Mouse (Mus musculus): ENCODE measurements around the gene Ubap1l.

Gene Ubap1l

DNA sequence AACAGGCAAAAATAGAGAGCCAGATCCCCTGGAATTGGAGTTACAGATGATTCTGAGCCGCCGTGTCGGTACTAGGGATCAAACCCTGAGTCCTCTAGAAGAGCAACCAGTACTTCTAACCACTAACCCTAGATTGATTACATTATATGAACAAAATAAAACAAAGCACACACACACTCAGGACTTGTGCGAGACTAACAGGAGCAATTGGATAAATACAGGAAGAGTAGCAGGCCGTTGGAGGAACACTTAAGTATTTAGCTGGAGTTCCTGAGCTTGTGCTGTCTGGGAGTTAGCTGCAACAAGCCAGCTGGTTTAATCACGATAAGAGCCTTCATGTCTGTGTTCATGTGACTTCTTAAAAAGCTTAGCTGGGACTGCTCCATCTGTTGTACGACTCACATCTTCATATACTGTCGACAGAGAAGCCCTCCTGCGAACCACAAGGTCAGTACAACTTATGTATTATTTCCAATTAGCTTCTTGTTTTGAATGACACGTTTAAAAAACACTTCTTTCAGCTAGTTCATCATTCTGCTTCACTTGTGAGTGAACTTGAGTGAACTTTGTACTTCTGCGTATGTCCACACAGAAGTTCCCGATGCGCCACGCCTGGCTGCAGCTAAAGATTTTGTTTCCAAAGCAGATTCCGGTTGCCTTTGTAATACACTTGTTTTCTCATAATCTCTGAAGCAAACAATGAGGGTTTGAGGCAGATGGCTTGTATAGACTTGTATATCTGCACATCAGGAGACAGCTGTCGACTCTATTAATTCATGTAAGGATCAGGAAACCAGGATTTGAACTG is at the start of gene Ubap1l:
Gene Ubap1l, plus strand, starts transcription at position 401 of the 808 bp plus-strand sequence.
- no peak for DNase-seq (ENCODE audit: low spot score in 2 of 2)

DNA sequence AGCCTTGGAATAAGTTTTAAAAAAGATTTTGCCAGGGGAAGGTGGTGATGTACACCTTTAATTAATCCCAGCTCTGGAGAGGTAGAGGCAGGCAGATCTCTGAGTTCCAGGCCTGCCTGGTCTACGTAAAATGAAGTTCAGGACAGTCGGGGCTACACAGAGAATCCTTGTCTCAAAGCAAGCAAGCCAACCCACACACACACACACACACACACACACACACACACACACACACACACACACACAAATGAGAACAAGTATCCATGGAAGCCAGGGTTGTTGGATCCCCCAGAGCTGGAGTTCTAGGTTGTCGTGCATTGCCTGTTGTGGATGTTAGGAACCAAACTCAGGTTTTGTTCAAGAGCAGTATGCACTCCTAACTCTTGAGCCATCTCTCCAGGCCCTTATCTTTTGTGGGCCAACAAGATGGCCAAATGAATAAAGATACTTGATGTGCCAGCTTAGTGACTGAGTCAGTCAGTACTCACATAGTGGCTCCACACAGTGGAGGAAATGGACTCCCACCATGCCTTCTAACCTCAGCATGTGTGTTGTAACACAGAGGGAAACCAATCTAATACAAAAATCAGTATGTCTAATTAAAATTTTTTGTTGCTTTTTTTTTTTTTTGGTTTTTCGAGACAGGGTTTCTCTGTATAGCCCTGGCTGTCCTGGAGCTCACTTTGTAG is 48.0 kb upstream of the Ubap1l start:
- DNase-seq (ENCODE audit: low spot score in 2 of 2) = no peak

DNA sequence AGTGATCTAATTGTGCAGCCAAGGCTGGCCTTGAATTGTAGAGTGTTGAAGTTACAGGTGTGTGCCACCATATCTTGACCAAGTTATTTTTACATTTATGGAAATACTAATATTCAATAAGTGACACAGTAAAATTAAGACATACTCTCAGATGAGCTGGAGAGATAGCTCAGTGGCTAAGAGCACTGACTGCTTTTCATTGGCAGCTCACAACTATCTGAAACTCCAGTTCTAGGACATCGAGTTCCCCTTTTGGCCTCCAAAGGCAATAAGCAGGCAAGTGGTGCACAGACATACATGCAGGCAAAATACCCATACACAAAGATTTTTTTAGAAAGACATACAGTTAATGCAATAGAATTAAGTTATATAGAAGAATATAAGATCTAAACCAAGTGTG is 47.0 kb upstream of the Ubap1l start:
- DNase-seq (ENCODE audit: low spot score in 2 of 2) = no peak

DNA sequence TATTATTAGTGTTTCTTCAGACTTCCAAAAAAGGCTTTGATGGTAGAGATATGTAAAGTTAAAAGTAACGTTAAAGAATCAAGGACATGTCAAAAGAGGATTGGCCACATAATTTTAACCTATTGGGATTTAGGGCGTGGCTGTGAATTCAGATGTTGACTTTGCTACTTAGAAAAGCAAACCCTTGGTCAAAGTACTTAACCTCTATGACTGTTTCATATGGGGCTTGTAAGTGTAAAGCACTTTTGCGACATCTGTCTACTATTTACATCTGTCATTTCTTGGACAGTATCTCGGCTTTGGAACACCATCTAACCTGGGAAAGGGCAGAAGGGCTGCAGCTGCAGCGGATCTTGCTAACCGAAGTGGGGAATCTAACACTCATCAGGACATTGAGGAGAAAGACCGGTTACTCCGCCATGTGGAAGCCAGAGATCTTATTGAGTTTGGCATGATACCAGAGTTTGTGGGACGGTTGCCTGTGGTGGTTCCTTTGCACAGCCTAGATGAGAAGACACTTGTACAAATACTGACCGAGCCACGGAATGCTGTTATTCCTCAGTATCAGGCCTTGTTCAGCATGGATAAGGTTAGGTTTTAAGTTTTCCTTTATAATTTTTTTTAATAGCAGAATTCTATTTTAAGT is 38.5 kb upstream of the Ubap1l start:
- DNase-seq (ENCODE audit: low spot score in 2 of 2) = no peak

DNA sequence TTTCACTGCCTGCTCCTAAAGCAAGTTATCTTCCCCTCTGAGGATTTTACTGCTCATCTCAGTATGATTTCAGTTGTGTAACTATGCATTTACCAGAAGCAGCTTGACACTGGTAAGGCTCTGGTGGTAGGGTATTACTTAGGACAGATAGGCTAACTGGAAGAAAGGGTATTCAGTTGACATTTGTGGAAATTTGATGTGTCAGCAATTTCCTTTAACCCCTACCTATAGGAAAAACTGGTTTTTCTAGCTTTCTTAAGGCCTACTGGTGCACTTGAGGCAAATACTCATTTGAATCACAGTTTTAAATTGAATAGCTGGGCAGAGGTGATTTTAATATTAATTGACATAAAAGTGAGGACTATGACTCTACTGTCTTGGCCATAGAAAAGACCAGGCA is 34.9 kb upstream of the Ubap1l start:
- DNase-seq (ENCODE audit: low spot score in 2 of 2) = no peak

DNA sequence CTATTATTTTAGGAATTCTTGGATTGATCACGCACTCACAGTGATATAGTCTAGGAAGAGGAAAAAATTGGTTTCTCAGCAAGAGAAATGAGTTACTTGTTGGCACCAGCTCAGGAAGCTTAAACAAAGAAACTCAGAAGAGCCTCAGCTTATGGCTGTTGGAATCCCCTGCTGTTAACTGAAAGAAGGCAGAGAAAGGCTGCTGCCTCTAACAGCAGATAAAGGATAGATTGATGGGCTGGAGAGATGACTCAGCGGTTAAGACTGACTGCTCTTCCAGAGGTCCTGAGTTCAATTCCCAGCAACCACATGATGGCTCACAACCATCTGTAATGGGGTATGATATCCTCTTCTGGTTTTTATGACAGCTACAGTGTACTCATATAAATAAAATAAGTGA is 33.5 kb upstream of the Ubap1l start:
- DNase-seq (ENCODE audit: low spot score in 2 of 2) = no peak

DNA sequence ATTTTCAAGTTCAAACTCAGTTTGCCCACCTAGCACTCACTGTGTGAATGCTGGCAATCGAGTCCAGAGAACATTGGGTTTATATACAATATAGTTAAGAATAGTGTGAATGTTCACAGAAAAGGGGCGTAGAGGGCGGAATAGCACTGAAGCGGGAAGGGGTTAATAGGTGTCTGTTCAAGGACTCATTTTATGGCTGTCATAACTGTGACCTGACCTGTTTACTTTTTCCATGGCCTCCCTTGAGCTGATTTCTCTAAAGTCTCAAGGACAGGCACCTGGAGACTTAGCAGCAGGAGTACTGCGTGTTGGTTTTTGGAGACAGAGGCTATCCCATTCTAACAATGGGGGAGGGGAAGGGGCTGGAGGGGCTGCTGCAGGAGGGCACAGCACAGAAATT is 26.9 kb upstream of the Ubap1l start:
- no peak for DNase-seq (ENCODE audit: low spot score in 2 of 2)

DNA sequence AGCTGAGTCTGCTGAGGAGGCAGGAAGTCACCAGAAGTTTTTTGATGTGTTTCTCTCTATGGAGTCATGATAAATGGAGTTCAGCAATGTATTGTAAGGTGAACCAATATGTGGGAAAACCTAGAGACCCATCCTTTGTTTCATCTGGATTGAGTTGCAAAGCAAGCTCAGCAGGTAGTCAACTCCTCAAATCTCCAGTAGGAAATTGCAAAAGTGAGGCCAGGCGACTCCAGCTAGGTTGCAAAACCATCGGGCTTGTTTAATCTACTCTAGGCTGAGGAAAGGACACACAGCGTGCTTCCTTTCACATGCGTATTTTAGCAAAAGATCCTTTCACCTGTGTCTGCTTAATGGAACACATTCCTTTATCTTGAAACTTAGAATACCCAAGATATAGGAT is 21.7 kb upstream of the Ubap1l start:
- DNase-seq (ENCODE audit: low spot score in 2 of 2) = no peak

DNA sequence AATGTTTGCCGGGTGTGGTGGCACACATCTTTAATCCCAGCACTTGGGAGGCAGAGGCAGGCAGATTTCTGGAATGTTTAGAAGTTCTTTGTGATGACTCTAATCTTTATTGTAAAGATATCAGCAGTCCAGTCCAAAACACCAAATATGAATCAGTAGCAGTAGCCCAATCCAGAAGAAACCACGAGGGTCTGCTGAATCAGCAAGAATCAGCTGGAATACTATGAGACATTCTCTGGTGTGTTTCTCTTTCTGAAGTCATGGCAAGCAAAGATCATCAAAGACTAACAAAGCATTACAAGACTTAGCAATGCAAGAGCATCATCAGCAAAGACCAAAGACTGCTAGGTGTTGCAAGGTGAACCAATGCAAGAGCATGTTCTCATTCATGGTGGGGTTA is 20.4 kb upstream of the Ubap1l start:
- no peak for DNase-seq (ENCODE audit: low spot score in 2 of 2)

DNA sequence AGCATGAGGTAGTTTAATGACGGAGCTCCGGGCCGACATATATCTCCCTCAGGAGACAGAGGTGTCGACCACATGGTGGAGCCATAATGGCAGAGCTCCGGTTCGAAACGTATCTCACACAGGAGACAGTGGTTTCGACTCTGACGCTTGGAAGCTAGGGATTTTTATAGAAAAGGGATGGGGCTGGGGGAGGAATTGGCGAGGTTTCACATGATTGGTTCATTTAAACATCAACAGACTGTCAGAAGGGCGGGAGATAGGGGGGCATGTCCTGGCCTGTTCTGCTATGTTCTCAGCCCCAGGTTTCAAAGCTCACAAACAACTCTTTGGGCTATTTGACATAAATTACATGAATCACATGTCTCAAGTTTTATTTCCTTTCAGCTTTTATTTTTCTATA is 15.4 kb upstream of the Ubap1l start:
- DNase-seq (ENCODE audit: low spot score in 2 of 2) = peak in 1 of 2 experiments; percentile 17

DNA sequence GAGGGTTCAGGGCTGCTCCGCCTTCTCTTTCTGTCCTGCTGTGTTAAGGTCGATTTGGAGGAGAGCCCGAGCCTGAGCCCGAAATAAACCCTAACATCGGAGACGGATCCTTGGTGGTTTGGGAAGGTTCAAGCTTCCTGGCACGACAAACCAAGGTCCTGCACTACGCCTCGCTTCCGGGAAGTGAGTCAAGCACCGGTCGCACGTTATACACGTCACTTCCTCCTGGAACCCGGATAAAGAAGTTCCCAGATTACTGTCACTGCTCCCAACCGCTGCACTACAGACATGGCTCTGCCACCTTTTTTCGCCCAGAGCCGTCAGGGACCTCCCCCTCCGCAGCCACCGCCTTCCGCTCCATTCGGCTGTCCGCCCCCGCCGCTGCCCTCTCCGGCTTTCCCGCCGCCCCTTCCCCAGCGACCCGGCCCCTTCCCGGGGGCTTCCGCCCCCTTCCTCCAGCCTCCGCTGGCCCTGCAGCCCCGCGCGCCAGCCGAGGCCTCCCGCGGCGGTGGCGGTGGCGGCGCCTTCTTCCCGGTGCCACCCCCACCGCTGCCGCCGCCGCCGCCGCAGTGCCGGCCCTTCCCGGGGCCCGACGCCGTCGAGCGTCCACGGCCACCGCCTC is 14.9 kb upstream of the Ubap1l start, which contains the start of gene Pdcd7:
Gene Pdcd7, plus strand, starts transcription at position 251 of the 622 bp plus-strand sequence.
- peak; percentile 90 to 97 for DNase-seq (ENCODE audit: low spot score in 2 of 2)

DNA sequence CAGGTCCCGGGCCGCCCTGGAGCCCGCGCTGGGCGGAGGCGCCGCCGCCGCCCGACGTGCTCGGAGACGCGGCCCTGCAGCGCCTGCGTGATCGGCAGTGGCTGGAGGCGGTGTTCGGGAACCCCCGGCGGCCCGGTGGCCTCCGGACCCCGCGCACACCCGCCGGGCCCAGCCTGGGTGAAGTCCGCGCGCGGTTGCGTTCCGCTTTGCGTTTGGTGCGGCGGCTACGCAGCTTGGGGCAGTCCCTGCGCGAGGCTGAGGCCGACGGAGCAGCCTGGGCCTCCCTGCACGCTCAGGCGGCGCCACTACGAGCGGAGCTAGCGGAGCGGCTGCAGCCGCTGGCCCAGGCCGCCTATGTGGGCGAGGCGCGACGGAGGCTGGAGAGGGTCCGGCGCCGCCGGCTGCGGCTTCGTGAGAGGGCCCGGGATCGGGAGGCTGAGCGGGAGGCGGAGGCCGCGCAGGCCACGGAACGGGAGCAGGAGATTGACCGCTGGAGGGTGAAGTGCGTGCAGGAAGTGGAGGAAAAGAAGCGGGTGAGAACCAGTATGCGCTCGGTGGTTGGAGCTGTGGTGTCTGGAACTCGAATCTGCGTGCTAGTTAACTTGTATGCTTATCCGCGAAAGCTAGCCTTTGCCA is 14.2 kb upstream of the Ubap1l start:
- peak in 1 of 2 experiments; percentile 11 for DNase-seq (ENCODE audit: low spot score in 2 of 2)

DNA sequence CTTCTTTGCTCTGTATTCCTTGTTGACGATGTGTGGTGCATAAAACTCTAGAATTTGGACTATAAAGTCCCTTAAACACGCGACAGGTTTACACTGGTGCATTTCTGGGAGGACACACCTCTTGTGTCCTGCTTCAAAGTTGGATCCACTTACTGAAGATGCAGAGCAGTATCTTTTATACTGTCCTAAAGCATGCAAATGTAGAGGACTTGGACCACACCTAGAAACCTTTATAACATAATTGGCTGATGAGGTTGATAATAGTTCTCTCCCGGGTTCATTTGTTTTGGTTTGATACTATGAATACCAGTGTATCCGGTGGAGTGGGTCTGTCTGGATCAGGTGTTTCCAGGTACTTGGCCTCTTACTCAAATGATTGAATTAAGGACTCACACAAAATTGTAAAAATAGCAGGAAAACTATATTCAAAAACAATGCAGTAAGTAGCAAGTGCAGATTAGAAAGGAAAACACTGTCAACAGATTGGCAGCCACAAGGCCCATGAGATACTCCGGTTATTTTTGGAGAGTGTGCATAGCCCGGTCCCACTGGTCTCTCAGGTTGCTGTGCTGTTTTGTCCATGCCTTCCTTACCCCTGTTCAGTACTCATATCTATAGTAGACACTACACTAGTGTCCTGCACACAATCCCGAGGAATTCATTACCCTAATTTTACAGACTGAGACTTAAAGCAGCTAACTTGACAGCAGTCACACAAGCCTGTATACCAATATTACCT is 13.6 kb upstream of the Ubap1l start:
- no peak for DNase-seq (ENCODE audit: low spot score in 2 of 2)

DNA sequence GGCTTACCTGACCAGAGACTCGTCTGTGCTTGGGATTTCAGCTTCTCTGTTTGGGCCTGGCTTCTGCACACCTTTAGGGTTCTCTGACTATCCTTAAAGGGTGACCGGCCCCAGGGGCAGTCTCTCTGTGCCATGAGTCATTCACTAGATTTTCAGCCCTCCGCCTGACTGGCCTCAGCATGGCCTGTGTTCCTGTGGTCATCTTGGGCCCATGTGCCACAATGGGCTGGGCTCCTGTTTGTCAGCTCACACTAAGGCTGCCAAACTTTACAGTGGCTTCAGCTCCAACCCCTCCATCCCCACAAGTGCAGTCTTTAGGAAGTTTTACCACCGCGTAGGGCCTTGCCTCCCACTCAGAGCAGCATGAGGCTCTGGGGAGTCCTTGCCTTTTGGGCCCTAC is 7.6 kb upstream of the Ubap1l start:
- DNase-seq (ENCODE audit: low spot score in 2 of 2) = no peak

DNA sequence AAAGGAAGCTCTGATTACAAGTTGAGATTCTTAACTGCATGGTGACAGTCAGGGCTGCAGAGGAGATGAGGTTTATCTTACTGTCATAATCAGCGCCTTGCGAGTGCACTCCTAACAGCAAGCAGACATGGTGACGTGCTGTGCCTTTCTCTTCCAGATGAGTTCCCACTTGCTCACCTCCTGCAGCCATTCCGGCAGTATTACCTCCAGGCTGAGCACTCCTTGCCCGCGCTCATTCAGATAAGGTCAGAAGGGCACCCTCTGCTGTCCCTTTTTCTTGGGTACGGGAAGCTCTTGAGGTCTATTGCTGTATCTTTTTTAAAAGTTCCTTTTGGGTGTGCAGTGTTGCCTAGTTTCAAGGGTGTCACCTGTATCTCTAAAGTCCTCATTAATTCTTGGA is 4.3 kb upstream of the Ubap1l start:
- DNase-seq (ENCODE audit: low spot score in 2 of 2) = no peak

DNA sequence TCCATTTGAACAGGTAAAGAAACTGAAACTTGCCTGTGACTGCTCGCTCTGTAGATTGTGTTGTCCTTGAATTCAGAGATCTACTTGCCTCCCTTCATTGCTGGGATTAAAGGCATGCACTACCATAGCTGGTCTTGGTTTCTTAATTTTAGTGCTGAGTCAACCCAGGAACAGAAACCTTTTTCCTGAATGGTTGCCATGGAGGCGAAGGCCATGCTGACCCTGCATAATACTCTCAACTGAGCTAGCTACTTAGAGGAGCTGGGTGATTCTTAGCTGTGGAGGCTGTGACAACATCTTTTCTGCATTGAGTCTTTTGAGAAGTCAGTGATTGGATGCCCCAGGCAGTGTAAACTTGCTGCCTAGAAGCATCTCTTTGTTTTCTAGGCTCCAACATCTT is 3.9 kb upstream of the Ubap1l start:
- no peak for DNase-seq (ENCODE audit: low spot score in 2 of 2)

DNA sequence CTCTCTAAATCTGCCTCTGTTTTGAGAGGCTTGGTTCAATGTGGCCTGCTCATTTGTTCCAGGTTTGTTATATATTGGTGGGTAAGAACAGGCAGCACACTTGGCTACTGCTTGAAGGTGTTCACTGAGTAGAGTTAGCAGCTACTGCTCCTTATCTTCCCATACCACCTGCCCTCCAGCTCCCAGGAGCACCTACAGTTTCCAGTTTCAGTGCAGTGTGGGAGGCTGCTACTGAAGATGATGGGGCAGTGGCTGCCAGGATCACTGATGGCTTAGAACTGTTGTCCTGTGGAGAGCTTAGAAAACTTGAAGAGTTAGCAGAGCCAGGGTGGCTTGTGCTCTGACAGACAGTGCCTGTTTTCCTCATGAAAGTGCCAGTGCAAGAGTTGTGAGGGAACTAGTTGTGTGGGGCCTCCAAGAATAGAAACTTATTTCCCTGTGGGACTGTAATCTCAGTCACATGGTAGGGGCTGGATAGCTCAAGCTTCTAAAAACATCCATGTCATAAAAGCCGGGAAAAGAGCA is 1.8 kb upstream of the Ubap1l start:
- no peak for DNase-seq (ENCODE audit: low spot score in 2 of 2)

DNA sequence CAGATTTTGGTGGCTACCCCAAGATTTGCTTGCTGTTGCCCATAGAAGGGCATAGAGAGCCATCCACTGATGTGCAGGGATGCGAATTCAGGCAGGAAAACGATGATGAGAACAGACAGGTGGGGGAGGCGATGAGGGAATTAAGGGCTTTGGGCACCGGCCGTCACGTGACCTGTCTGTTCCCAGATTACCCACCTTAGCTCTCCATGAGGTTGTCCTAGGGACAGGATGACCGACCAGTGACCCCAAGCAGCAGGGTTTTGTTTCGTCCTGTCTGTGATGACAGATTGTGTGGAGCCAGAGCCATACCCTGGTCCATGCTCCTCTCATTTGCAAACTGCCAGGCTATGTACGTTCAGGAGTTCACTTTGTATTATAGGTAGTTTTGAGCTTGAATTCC is 2.8 kb downstream of the Ubap1l start:
- no peak for DNase-seq (ENCODE audit: low spot score in 2 of 2)

DNA sequence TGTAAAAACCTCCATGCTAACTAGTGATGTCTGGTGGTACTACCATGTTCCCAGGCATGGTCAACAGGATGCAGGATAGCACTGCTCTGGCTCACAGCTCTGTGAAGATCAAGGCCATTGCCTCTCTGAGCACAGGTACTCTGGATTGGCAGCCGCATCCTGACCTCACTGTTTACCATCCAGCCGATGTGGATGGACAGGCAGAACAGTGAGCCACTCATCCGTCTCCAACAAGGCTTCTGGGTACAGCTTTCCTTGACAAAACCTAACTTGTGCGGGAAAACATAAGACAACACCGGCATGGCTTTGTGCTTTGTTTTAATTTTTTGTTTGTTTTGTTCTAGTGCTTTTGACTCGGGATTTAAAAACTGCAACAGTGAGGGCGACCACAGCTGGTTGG is 4.9 kb downstream of the Ubap1l start:
- DNase-seq (ENCODE audit: low spot score in 2 of 2) = no peak

DNA sequence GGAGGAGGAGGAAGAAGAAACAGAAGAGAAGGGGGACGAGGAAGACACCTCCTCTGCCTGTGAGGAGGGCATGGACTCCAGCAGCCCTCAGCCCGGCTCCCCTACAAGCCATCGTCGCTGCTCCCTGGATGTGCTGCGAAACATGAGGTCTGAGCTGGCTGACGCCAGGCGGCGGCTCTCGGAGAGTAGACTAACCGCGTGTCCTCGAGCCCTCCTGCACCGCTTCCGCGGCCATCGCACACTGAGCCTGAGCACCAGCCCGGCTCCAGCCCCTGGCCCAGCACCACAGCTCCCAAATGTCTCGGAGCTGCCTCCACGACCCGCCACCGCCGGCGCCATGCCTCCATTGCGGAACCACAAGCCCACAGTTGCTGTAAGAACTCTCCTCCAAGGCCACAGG is 10.9 kb downstream of the Ubap1l start:
- no peak for DNase-seq (ENCODE audit: low spot score in 2 of 2)

DNA sequence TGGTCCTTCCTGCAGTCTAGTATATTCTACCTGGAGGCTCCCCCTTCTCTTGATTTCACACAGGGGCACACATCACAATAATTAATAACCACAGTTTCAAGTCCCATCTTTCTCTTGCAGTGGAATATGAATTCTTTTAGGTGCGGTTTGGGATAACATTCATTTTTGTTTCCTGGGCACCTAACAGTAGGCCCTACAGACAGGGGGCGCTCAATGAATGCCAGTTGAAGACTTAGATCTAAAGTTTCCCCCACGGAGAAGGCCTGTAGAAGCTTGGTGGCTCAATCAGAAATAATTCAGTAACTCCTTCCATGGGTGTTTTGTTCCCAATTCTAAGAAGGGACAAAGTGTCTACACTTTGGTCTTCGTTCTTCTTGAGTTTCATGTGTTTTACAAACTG is 11.6 kb downstream of the Ubap1l start:
- peak in 1 of 2 experiments; percentile 28 for DNase-seq (ENCODE audit: low spot score in 2 of 2)

Data from left cerebral cortex, adult 9 months (tissue).